Mouse (Mus musculus) testis, adult 2 months (tissue): ENCODE measurements around the gene Tenm4.

ENCODE experiments used
- CTCF ChIP-seq: fragments of 200-500 bp; IDR thresholded peaks from 2 replicates; pipeline ENCODE4 v1.5.1; 2012; ENCODE audit warnings: low read depth, mild to moderate bottlenecking, inconsistent platforms, low read length, moderate library complexity; ENCODE audit not compliant: control insufficient read depth, insufficient read depth, insufficient replicate concordance
- POLR2A ChIP-seq: fragments of 200-500 bp; IDR thresholded peaks from 2 replicates; pipeline ENCODE4 v1.6.1; 2012; ENCODE audit warnings: low read depth, mild to moderate bottlenecking, inconsistent platforms, low read length, moderate library complexity; ENCODE audit not compliant: control insufficient read depth

DNA sequence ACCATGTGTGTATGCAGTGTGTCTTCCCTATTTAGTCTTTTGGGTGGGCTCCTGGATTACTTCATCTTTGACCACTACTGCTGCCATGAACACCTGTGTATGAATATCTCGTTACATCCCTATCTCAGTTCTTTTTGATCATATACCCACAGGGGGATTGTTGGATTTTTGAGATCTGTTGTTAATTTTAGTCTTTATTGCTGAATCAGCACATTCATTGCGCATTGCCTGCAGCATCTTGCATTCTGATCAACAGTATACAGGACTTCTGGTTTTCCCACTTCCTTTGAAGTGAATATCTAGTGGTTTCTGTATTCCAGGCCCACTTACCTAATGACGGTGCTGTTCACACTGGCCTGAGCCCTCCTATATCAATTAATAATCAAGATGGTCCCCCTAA lies 295.7 kb downstream of the Tenm4 start:
- TF ChIP-seq CTCF: no peak
- no peak for TF ChIP-seq POLR2A
